Mouse (Mus musculus): ENCODE measurements around the gene Rexo2. TPM values are rescaled to one million over a fixed set of nuclear protein-coding genes. Genes with fewer than 3 reads are reported as not detected.
"Not testable (repeated sequence)": the region's sequence is repeated elsewhere in the genome, so short reads cannot be mapped to it uniquely, and the experiment has no call there.

The Rexo2 gene
- polyA plus RNA-seq, 1 experiment from 2014 or later, result 96.7 TPM

DNA sequence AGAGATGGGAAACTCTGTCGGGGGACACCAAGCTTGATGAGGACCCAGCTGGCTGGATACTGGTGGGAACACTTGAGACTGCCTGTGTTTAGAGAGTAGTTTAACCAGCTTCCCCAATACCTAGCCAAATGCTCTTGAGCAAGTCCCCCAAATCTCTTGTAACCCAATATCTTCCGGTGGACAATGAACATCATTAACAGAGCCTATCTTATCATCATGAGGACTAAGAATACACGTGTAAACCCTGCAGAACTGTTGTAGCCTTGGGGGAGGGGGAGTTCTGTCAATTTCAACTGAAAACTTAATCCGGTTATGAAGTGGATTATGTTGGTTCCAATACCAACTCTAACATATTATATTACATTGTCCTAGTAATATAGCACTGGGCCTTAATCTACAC lies 1.6 kb downstream of the Rexo2 start:
- Histone ChIP-seq H3K4me1 (ENCODE audit: control insufficient read depth, insufficient read depth, low read length) (peaks cover 3% of the 10 kb centered on the region; the same call in 1 of the 2 replicates), H3K4me3 (ENCODE audit: low read depth, low read length) (no peak overlapping the region), H3K27me3 (ENCODE audit: control insufficient read depth, insufficient read depth, low read length) (no peaks in the 10 kb centered on the region), H3K27ac (ENCODE audit: low read depth, low read length) (no peak overlapping the region), H3K4me2 (no peak overlapping the region), H3K9me3 (replicated peaks; ENCODE audit: control insufficient read depth, low read length) (no peaks in the 10 kb centered on the region), H3K9ac (ENCODE audit: low read depth, low read length) (no peak overlapping the region), H3K36me3 (ENCODE audit: control insufficient read depth, insufficient read depth, low read length) (no peaks in the 10 kb centered on the region)
- ATAC-seq (replicated peaks; ENCODE audit: insufficient number of reproducible peaks, low FRiP score, low TSS enrichment), result no peak
- 83% methylated on average over 4 of the region's 4 CpGs for WGBS (ENCODE audit: insufficient replicate concordance)

DNA sequence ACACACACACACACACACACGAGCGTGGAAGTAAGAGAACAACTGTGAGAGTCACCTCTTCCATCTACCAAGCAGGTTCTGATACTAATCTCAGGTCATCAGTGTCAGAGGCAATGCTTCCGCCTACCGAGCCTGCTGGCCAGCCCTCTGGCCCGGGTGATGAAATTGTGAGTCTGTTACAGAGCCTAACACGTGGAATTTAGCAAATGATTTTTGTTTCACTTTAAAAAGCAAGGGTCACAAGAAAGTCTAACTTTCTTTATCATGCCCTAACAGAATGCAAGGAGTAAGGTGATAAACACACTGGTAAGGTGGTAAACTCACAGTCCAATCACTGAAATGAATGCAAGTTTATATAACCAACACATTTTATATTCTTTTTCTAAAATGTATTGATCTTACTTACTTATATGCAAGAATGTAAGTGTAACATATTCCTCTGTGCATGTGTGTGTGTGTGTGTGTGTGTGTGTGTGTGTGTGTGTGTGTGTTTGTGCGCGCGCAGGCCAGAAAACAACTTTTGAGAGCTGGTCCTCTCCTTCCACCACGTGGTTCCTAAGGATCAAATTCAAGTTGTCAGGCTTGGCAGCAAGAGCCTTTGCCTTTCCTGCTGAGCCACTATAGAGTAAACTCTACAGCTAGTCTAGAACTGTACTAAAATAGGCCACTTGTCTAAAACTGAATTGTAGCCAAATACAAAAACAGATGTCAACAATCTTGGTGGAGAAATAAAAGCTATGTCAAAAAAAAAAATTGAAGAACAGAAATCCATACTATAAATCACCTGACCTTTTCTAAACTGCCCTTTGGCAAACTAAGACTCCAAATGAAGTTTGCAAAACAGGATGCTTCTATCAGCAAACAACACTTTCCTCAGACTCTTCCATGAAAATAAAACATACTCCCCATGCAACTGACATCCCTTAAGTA lies 3.9 kb downstream of the Rexo2 start:
- no peaks in the 10 kb centered on the region for H3K27me3 ChIP-seq (ENCODE audit: control insufficient read depth, insufficient read depth, low read length)
- H3K27ac ChIP-seq (ENCODE audit: low read depth, low read length), result no peak overlapping the region
- no peaks in the 10 kb centered on the region for H3K36me3 ChIP-seq (ENCODE audit: control insufficient read depth, insufficient read depth, low read length)
- H3K9me3 ChIP-seq (replicated peaks; ENCODE audit: control insufficient read depth, low read length), result no peaks in the 10 kb centered on the region
- H3K4me2 ChIP-seq, result no peak overlapping the region
- H3K4me3 ChIP-seq (ENCODE audit: low read depth, low read length), result no peak overlapping the region
- peaks cover 3% of the 10 kb centered on the region; the same call in 1 of the 2 replicates for H3K4me1 ChIP-seq (ENCODE audit: control insufficient read depth, insufficient read depth, low read length)
- no peak for ATAC-seq (replicated peaks; ENCODE audit: insufficient number of reproducible peaks, low FRiP score, low TSS enrichment)
- H3K9ac ChIP-seq (ENCODE audit: low read depth, low read length), result no peak overlapping the region
- 87% methylated on average over 10 of the region's 10 CpGs for WGBS (ENCODE audit: insufficient replicate concordance)

DNA sequence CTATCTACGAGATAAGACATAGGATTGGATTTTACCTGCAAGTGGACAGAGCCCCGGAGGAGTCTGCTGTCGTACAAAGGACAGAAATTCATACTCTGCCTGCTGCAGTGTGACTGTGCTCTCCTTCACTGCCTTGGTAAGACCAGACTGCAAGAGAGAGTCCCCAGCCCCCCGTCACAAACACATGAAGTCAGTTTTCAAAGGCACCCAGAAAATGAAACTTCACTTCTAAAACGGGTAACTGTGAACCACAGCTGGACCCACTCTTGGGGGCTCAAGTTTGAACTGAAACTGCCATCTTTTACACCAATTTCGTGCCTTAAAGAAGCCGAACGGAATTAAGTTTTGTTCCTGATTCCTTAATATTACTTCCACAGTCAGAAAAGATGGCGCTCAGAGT lies 6.1 kb downstream of the Rexo2 start:
- no peak overlapping the region for H3K4me2 ChIP-seq
- no peak overlapping the region for H3K4me3 ChIP-seq (ENCODE audit: low read depth, low read length)
- H3K27me3 ChIP-seq (ENCODE audit: control insufficient read depth, insufficient read depth, low read length), result no peaks in the 10 kb centered on the region
- no peak overlapping the region for H3K27ac ChIP-seq (ENCODE audit: low read depth, low read length)
- no peaks in the 10 kb centered on the region for H3K9me3 ChIP-seq (replicated peaks; ENCODE audit: control insufficient read depth, low read length)
- H3K4me1 ChIP-seq (ENCODE audit: control insufficient read depth, insufficient read depth, low read length), result no peaks in the 10 kb centered on the region
- H3K9ac ChIP-seq (ENCODE audit: low read depth, low read length), result no peak overlapping the region
- no peaks in the 10 kb centered on the region; the same call in 1 of the 2 replicates for H3K36me3 ChIP-seq (ENCODE audit: control insufficient read depth, insufficient read depth, low read length)
- WGBS (ENCODE audit: insufficient replicate concordance), result 94% methylated on average over 9 of the region's 9 CpGs
- no peak for ATAC-seq (replicated peaks; ENCODE audit: insufficient number of reproducible peaks, low FRiP score, low TSS enrichment)

DNA sequence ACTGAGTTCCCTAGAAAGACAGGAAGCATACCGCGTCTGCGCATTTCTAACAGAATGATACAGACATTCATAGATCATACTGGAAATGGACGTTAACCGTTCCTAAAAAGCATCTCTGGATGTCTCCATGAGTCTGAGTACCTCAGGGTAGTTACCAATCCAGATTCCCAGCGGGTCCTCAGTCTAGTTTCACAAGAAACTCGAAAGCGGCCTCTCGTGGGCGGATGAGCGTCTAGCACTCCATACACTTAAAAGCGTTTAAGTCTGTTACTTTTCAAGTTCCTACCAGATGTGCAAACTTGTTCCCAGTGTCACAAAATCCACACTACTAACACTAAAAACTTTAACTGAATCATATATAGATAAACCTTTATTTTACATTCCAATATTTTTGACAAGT lies 7.3 kb downstream of the Rexo2 start:
- H3K4me2 ChIP-seq, result no peak overlapping the region
- no peak overlapping the region for H3K27ac ChIP-seq (ENCODE audit: low read depth, low read length)
- no peak for ATAC-seq (replicated peaks; ENCODE audit: insufficient number of reproducible peaks, low FRiP score, low TSS enrichment)
- no peaks in the 10 kb centered on the region; the same call in 1 of the 2 replicates for H3K36me3 ChIP-seq (ENCODE audit: control insufficient read depth, insufficient read depth, low read length)
- WGBS (ENCODE audit: insufficient replicate concordance), result 91% methylated on average over 12 of the region's 12 CpGs
- no peak overlapping the region for H3K4me3 ChIP-seq (ENCODE audit: low read depth, low read length)
- H3K27me3 ChIP-seq (ENCODE audit: control insufficient read depth, insufficient read depth, low read length), result no peaks in the 10 kb centered on the region
- no peak overlapping the region for H3K9ac ChIP-seq (ENCODE audit: low read depth, low read length)
- H3K4me1 ChIP-seq (ENCODE audit: control insufficient read depth, insufficient read depth, low read length), result no peaks in the 10 kb centered on the region
- no peaks in the 10 kb centered on the region for H3K9me3 ChIP-seq (replicated peaks; ENCODE audit: control insufficient read depth, low read length)

DNA sequence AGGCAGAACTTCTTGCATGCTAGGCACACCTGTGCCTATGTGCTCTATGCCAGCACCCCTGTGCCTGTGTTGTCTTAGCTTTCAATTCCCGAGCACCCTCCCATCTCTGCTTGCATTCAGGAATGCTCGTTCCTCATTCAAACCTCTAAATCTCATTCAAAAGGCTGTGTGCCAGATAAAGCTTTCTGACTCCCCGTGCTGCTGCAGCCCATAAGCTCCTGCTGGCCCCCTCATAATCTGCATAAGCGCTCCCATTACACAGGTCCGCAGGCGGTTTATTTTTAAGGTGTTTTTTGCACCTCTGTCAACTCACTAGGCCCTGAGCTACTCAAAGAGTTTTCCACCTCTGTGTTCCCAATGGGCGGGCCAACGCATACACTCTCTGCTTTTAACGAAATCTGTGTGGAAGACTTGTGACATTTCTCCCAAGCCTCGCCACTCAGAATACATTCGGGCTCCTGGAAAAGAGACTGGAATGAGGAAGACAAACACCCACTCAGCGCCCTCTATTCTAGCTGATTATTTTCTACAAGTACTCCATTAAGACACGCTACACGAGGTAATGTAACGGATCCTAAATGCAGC lies 7.9 kb downstream of the Rexo2 start:
- Histone ChIP-seq H3K9me3 (replicated peaks; ENCODE audit: control insufficient read depth, low read length) (no peaks in the 10 kb centered on the region), H3K4me2 (no peak overlapping the region), H3K36me3 (ENCODE audit: control insufficient read depth, insufficient read depth, low read length) (peaks cover 2% of the 10 kb centered on the region; the same call in 1 of the 2 replicates), H3K27me3 (ENCODE audit: control insufficient read depth, insufficient read depth, low read length) (no peaks in the 10 kb centered on the region), H3K27ac (ENCODE audit: low read depth, low read length) (no peak overlapping the region), H3K4me3 (ENCODE audit: low read depth, low read length) (no peak overlapping the region), H3K4me1 (ENCODE audit: control insufficient read depth, insufficient read depth, low read length) (no peaks in the 10 kb centered on the region), H3K9ac (ENCODE audit: low read depth, low read length) (no peak overlapping the region)
- WGBS (ENCODE audit: insufficient replicate concordance), result 86% methylated on average over 15 of the region's 15 CpGs
- ATAC-seq (replicated peaks; ENCODE audit: insufficient number of reproducible peaks, low FRiP score, low TSS enrichment), result no peak

DNA sequence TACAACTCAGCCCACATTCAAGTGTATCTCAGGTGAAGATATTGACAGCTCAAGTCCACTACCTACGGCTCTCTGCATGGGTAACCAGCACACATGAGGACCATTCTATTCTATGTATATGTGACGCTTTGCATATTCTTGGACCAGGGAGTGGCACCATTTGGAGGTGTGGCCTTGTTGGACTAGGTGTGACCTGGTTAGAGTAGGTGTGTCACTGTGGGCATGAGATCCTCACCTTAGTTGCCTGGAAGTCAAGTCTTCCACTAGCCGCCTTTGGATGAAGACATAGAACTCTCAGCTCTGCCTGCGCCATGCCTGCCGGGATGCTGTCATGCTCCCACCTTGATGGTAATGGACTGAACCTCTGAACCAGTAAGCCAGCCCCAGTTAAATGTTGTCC lies 13.0 kb downstream of the Rexo2 start:
- not testable (repeated sequence) for H3K4me2 ChIP-seq; H3K27ac ChIP-seq (ENCODE audit: low read depth, low read length); H3K36me3 ChIP-seq (ENCODE audit: control insufficient read depth, insufficient read depth, low read length); H3K4me3 ChIP-seq (ENCODE audit: low read depth, low read length); H3K9me3 ChIP-seq (replicated peaks; ENCODE audit: control insufficient read depth, low read length); H3K4me1 ChIP-seq (ENCODE audit: control insufficient read depth, insufficient read depth, low read length); H3K27me3 ChIP-seq (ENCODE audit: control insufficient read depth, insufficient read depth, low read length); H3K9ac ChIP-seq (ENCODE audit: low read depth, low read length); ATAC-seq (replicated peaks; ENCODE audit: insufficient number of reproducible peaks, low FRiP score, low TSS enrichment)
- 97% methylated on average over 5 of the region's 5 CpGs for WGBS (ENCODE audit: insufficient replicate concordance)

DNA sequence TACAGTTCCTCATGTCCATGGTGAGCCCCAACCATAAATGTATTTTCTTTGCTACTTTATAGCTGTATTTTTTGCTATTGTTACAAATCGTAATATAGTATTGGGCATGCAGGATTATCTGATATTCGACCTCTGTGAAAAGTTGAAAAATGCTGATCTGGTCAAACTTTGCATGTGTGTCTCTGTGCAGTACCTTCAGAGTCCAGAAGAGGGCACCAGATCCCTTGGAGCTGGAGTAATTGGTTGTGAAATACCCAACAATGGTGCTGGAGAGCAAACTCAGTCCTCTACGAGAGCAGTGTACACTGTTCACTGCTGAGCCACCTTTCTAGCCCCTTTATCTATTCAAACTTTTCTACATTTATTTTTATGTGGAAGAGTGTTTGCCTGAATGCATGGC lies 13.6 kb downstream of the Rexo2 start:
- Histone ChIP-seq H3K9ac (ENCODE audit: low read depth, low read length) (no peak overlapping the region), H3K27me3 (ENCODE audit: control insufficient read depth, insufficient read depth, low read length) (no peaks in the 10 kb centered on the region), H3K9me3 (replicated peaks; ENCODE audit: control insufficient read depth, low read length) (no peaks in the 10 kb centered on the region), H3K36me3 (ENCODE audit: control insufficient read depth, insufficient read depth, low read length) (peaks cover 2% of the 10 kb centered on the region; the same call in 1 of the 2 replicates), H3K27ac (ENCODE audit: low read depth, low read length) (no peak overlapping the region), H3K4me2 (no peak overlapping the region), H3K4me1 (ENCODE audit: control insufficient read depth, insufficient read depth, low read length) (no peaks in the 10 kb centered on the region), H3K4me3 (ENCODE audit: low read depth, low read length) (no peak overlapping the region)
- ATAC-seq (replicated peaks; ENCODE audit: insufficient number of reproducible peaks, low FRiP score, low TSS enrichment), result no peak
- 56% methylated on average over 3 of the region's 3 CpGs for WGBS (ENCODE audit: insufficient replicate concordance)

DNA sequence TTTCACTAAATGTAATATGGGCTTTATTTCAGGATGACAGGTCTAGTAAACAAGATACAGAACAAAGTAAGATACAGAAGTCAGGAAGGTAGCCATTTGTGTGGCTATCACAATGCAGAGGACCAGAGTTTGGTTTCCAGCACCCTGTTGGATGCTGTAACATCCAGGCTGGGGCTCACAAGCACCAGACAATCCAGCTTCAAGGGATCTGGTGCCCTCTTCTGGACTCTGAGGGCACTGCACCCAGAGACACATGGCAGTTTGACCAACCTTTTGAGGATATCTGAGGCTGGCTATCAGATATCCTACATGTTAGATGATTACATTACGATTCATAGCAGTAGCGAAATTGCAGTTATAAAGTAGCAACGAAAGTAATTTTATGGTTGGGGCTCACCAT lies 14.8 kb downstream of the Rexo2 start:
- Histone ChIP-seq H3K36me3 (ENCODE audit: control insufficient read depth, insufficient read depth, low read length) (peaks cover 2% of the 10 kb centered on the region; the same call in 1 of the 2 replicates), H3K27me3 (ENCODE audit: control insufficient read depth, insufficient read depth, low read length) (no peaks in the 10 kb centered on the region), H3K4me1 (ENCODE audit: control insufficient read depth, insufficient read depth, low read length) (no peaks in the 10 kb centered on the region), H3K9me3 (replicated peaks; ENCODE audit: control insufficient read depth, low read length) (no peaks in the 10 kb centered on the region), H3K4me3 (ENCODE audit: low read depth, low read length) (no peak overlapping the region), H3K4me2 (no peak overlapping the region), H3K27ac (ENCODE audit: low read depth, low read length) (no peak overlapping the region), H3K9ac (ENCODE audit: low read depth, low read length) (no peak overlapping the region)
- WGBS (ENCODE audit: insufficient replicate concordance), result 96% methylated on average over 3 of the region's 3 CpGs
- ATAC-seq (replicated peaks; ENCODE audit: insufficient number of reproducible peaks, low FRiP score, low TSS enrichment), result no peak

Measured in heart, embryonic 11.5 days (tissue).